Mouse (Mus musculus) CH12.LX (cell line): ENCODE measurements at regions not wholly inside any gene's neighbourhood (a gene's known extent, or its start where the extent isn't known, plus 50 kb on each side); places are given as distances from the start of the nearest gene placed in this dataset.

Experiments
- DNase-seq: peaks from one replicate; pipeline ENCODE4 v3.0.0-alpha.2; 2013; ENCODE audit errors: extremely low read depth
- H3K27ac ChIP-seq: 2 replicates; pipeline ENCODE4 v1.5.1; 2012; ENCODE audit warnings: low read depth, mild to moderate bottlenecking, control low read depth, moderate library complexity; ENCODE audit not compliant: insufficient read depth
- H3K27me3 ChIP-seq: replicated peaks from 2 replicates; pipeline ENCODE3; 2012; ENCODE audit warnings: inconsistent platforms
- H3K36me3 ChIP-seq, 2 experiments: replicated peaks in 1 of 2; 2 replicates each; pipeline versions ENCODE3 to v1.6.1; 2012; ENCODE audit warnings: inconsistent platforms in 1 of 2, low read length in 1 of 2, mild to moderate bottlenecking in 1 of 2, mixed read lengths in 1 of 2, moderate library complexity in 1 of 2; ENCODE audit not compliant: control insufficient read depth in 1 of 2, insufficient read depth in 1 of 2
- H3K4me1 ChIP-seq, 2 experiments: 2 replicates each; pipeline ENCODE4 v1.6.1; 2012; ENCODE audit warnings: inconsistent platforms in 1 of 2, moderate library complexity in 1 of 2; ENCODE audit not compliant: insufficient read depth in 2 of 2, control insufficient read depth in 1 of 2
- H3K4me2 ChIP-seq: 2 replicates; pipeline ENCODE4 v1.6.1; 2012; ENCODE audit warnings: low read depth, mild to moderate bottlenecking, control low read depth; ENCODE audit not compliant: poor library complexity, insufficient read depth, severe bottlenecking
- H3K4me3 ChIP-seq, 3 experiments: fragments of 150-350 bp in 1 of 3; sonication (generic) in 1 of 3; replicated peaks in 1 of 3; 2 replicates each; pipeline versions ENCODE3 to v1.5.1; 2011 to 2012; ENCODE audit warnings: low read depth in 2 of 3, low read length in 2 of 3, mild to moderate bottlenecking in 2 of 3, moderate library complexity in 2 of 3, control low read depth in 1 of 3, improper control_type of control experiment in 1 of 3, inconsistent platforms in 1 of 3, mixed read lengths in 1 of 3; ENCODE audit not compliant: poor library complexity in 1 of 3
- H3K79me2 ChIP-seq: replicated peaks from 2 replicates; pipeline ENCODE4 v1.6.1; 2012; ENCODE audit warnings: mild to moderate bottlenecking, moderate library complexity; ENCODE audit not compliant: control insufficient read depth, poor library complexity, insufficient read depth, severe bottlenecking; ENCODE audit errors: extremely low read depth
- H3K9ac ChIP-seq: 2 replicates; pipeline ENCODE4 v1.6.1; 2012; ENCODE audit warnings: low read depth, mild to moderate bottlenecking, control low read depth, moderate library complexity; ENCODE audit not compliant: insufficient read depth
- H3K9me3 ChIP-seq: replicated peaks from 2 replicates; pipeline ENCODE3; 2012; ENCODE audit warnings: low read length, inconsistent platforms, mixed read lengths
- EP300 ChIP-seq: IDR thresholded peaks from 2 replicates; pipeline ENCODE4 v1.6.1; 2011; ENCODE audit warnings: low read length, improper control_type of control experiment
- GABPA ChIP-seq: IDR thresholded peaks from 2 replicates; pipeline ENCODE4 v1.6.1; 2012; ENCODE audit warnings: low read depth, low read length, improper control_type of control experiment, inconsistent platforms; ENCODE audit not compliant: insufficient replicate concordance
- JUN ChIP-seq: IDR thresholded peaks from 2 replicates; pipeline ENCODE4 v1.6.1; 2011; ENCODE audit warnings: low read depth, mild to moderate bottlenecking, low read length, improper control_type of control experiment, moderate library complexity; ENCODE audit not compliant: insufficient read depth
- MAFK ChIP-seq: IDR thresholded peaks from 2 replicates; pipeline ENCODE4 v1.6.1; 2011; ENCODE audit warnings: low read length, improper control_type of control experiment; ENCODE audit not compliant: insufficient replicate concordance
- MYC ChIP-seq: IDR thresholded peaks from 2 replicates; pipeline ENCODE4 v1.6.1; 2011; ENCODE audit warnings: low read depth, mild to moderate bottlenecking, improper control_type of control experiment, low read length
- NELFE ChIP-seq: IDR thresholded peaks from 2 replicates; pipeline ENCODE4 v1.6.1; 2011; ENCODE audit warnings: low read depth, low read length, improper control_type of control experiment
- RCOR1 ChIP-seq: conservative IDR thresholded peaks from 2 replicates; pipeline ENCODE4 v1.6.1; 2012; ENCODE audit warnings: low read depth, mild to moderate bottlenecking, inconsistent platforms, low read length, improper control_type of control experiment
- TBP ChIP-seq: conservative IDR thresholded peaks from 2 replicates; pipeline ENCODE4 v1.6.1; 2011; ENCODE audit warnings: low read depth, low read length, improper control_type of control experiment
- TCF12 ChIP-seq: IDR thresholded peaks from 2 replicates; pipeline ENCODE4 v1.6.1; 2014; ENCODE audit warnings: low read depth, mild to moderate bottlenecking, inconsistent platforms, low read length, improper control_type of control experiment
- UBTF ChIP-seq: IDR thresholded peaks from 2 replicates; pipeline ENCODE4 v1.6.1; 2012; ENCODE audit warnings: low read depth, mild to moderate bottlenecking, inconsistent platforms, low read length, improper control_type of control experiment, moderate library complexity
- USF1 ChIP-seq: IDR thresholded peaks from 2 replicates; pipeline ENCODE4 v1.6.1; 2014; ENCODE audit warnings: low read depth, mild to moderate bottlenecking, inconsistent platforms, low read length, improper control_type of control experiment
- USF2 ChIP-seq: conservative IDR thresholded peaks from 2 replicates; pipeline ENCODE4 v1.6.1; 2011; ENCODE audit warnings: low read depth, low read length, improper control_type of control experiment
- ZC3H11A ChIP-seq: IDR thresholded peaks from 2 replicates; pipeline ENCODE4 v1.6.1; 2012; ENCODE audit warnings: low read depth, mild to moderate bottlenecking, inconsistent platforms, low read length, improper control_type of control experiment
- ZKSCAN1 ChIP-seq: IDR thresholded peaks from 2 replicates; pipeline ENCODE4 v1.6.1; 2012; ENCODE audit warnings: low read depth, inconsistent platforms, low read length, improper control_type of control experiment, borderline replicate concordance
- ZNF384 ChIP-seq: IDR thresholded peaks from 2 replicates; pipeline ENCODE4 v1.6.1; 2012; ENCODE audit warnings: low read depth, low read length, improper control_type of control experiment, inconsistent platforms
- dilution Hi-C: fragments of 300-500 bp; cut with MboI; formaldehyde crosslinking; loops from 2 replicates; pipeline ENCODE4 v1.14.3; 2020; ENCODE audit warnings: low sequenced_read_pairs; ENCODE audit not compliant: extremely low pct_unique_long_range_greater_than_20kb, extremely low pct_ligation_motif_present
- in situ Hi-C: fragments of 300-500 bp; cut with MboI; formaldehyde crosslinking; loops from 3 replicates; pipeline ENCODE4 v1.14.3; 2019; ENCODE audit warnings: low sequenced_read_pairs, low pct_ligation_motif_present, low pct_unique_long_range_greater_than_20kb, mixed read lengths

DNA sequence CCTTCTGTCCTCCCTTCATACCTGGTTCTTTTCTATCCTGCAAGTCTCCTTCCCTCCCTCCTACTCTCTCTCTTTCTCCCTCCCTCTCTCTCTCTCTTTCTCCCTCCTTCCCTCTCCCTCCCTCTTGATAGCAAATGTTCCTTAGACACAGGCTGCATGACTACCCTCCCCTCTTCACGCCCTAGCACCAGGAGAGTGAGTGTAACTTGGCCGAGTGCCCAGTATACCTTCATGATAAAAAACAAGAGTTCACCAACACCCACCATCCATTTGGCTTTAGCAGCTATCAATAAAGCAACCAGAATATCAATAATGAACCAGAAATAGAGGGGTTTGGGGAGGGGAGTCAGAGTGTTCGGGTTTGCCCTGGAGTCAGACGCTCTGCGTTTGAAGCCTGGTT, 90.4 kb downstream of the Tmx1 start:
- Histone ChIP-seq H3K4me3 (no peak overlapping the region), H3K79me2 (no peaks in the 10 kb centered on the region), H3K9ac (no peak overlapping the region), H3K27me3 (no peaks in the 10 kb centered on the region), H3K36me3 (no peaks in the 10 kb centered on the region), H3K9me3 (no peaks in the 10 kb centered on the region), H3K27ac (no peak overlapping the region), H3K4me1 (peaks cover 4 to 9% of the 10 kb centered on the region in 2 experiments; a peak in 2 of 4 replicates), H3K4me2 (no peak overlapping the region)
- no peak for TF ChIP-seq RCOR1
- no peak for TF ChIP-seq ZNF384
- TF ChIP-seq EP300 = no peak
- TF ChIP-seq TBP = no peak
- no peak for TF ChIP-seq ZC3H11A
- no peak for TF ChIP-seq JUN
- TF ChIP-seq ZKSCAN1 = no peak
- no peak for TF ChIP-seq NELFE
- TF ChIP-seq GABPA = no peak
- DNase-seq = no peak
- dilution Hi-C loops = no loop called here
- in situ Hi-C loops = no loop called here

DNA sequence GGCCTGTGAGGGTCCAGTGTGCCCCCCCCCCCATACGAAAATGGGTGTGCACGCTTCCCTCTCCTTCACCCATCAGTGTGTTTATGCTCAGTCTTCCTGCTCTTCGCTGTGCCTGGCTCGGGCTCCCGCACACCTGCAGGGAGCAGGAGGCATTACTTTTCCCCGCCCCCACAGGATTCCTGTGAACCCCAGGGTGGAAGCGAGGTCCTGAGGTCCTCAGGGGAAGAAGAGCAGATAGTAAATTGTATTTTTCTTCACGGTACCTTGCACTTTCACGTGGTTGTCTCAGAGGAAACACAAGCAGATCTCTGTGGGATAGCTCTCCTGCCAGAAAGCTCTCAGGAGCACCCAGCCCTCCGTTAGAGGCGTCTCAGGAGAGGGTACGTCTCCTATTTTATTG, 91.4 kb downstream of the Tmx1 start:
- no peaks in the 10 kb centered on the region for H3K27me3 ChIP-seq
- no peaks in the 10 kb centered on the region for H3K9me3 ChIP-seq
- H3K4me1 ChIP-seq = peaks cover 4 to 9% of the 10 kb centered on the region in 2 experiments; a peak in 2 of 4 replicates
- H3K36me3 ChIP-seq = no peaks in the 10 kb centered on the region
- no peak for DNase-seq
- no peak overlapping the region for H3K9ac ChIP-seq
- in situ Hi-C loops (no loop called here), dilution Hi-C loops (no loop called here)
- no peak overlapping the region for H3K4me2 ChIP-seq
- no peak overlapping the region for H3K27ac ChIP-seq
- H3K79me2 ChIP-seq = no peaks in the 10 kb centered on the region
- H3K4me3 ChIP-seq = no peak overlapping the region
- no peak for TF ChIP-seq UBTF

DNA sequence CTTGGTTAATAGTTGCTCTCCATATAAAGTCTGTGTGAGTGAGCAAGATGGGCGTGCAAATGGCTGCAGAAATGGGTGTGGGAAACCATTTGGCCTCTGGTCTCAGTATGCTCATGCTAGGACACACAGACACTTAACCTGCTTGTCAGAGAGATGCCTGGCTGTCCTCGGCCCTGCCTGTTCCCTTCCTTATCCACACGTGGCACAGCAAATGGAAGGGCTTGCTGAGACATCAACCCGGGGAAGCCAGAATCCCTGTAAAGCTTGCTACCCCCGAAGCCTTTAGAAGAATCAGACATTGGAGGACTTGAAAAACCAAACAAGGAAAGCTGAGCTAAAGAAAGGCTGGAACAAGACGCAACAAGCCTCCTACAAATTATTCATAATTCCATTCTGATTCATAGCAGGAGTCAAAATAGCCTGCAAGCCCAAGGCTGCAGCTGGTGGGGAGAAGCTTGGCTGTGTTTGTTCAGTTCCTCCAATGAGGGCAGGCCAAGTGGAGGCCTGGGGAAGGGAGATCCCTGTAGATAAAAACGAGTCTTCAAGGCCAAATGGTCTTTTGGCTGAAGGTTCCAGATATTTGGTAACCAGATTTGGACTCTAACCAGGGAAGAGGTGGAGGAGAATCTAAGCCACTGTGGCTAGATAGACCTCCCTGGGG, 92.1 kb downstream of the Tmx1 start:
- Histone ChIP-seq H3K27me3 (no peaks in the 10 kb centered on the region), H3K9ac (no peak overlapping the region), H3K79me2 (no peaks in the 10 kb centered on the region), H3K9me3 (no peaks in the 10 kb centered on the region), H3K27ac (no peak overlapping the region), H3K4me2 (no peak overlapping the region), H3K4me1 (peaks cover 2 to 9% of the 10 kb centered on the region in 2 experiments; a peak in 2 of 4 replicates), H3K36me3 (no peaks in the 10 kb centered on the region), H3K4me3 (no peak overlapping the region)
- dilution Hi-C loops = no loop called here
- in situ Hi-C loops = no loop called here
- DNase-seq = peak; percentile 10
- TF ChIP-seq MAFK (no peak), TCF12 (no peak), MYC (no peak), ZNF384 (no peak), USF2 (no peak), USF1 (no peak)
